Mouse (Mus musculus): ENCODE results near the gene 2810004N23Rik. TPM values are rescaled to one million over a fixed set of nuclear protein-coding genes. Genes with fewer than 3 reads are reported as not detected.

2810004N23Rik gene
- polyA plus RNA-seq, 1 experiment from 2014 or later: 16.8 TPM

DNA sequence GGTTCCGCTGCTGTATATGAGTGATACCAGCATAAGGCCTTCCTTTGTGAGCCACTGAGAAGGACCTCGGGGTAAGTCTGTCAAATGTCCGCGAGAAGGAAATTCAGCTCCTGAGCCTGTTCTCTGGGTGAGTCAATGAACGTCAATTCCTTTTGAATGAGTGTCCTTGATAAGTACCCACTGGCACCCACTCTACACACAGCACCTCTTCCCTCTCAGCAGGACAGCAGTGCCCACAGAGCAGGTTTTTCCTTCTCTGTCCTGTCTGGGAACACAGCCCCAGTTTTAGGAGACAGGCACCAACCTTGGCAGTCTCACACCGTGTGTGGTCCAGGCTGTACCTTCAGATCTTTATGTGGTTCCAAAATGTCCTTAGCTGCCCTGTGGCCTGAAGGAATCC is 31.0 kb downstream of the 2810004N23Rik start:
- Histone ChIP-seq H3K4me1 (ENCODE audit: insufficient read depth) (peaks cover 3% of the 10 kb centered on the region; the same call in 1 of the 2 replicates), H3K4me2 (ENCODE audit: low read depth, low read length) (no peak overlapping the region), H3K9ac (replicated peaks) (no peak overlapping the region), H3K27ac (ENCODE audit: low read depth) (no peak overlapping the region), H3K4me3 (ENCODE audit: low read depth, low read length) (no peak overlapping the region), H3K9me3 (ENCODE audit: low read length) (no peaks in the 10 kb centered on the region), H3K36me3 (replicated peaks; ENCODE audit: insufficient read depth, low read length) (no peaks in the 10 kb centered on the region), H3K27me3 (ENCODE audit: insufficient read depth, low read length) (no peaks in the 10 kb centered on the region)
- no peak for DNase-seq
- no peak for ATAC-seq
- 79% methylated on average over 6 of the region's 6 CpGs for WGBS (ENCODE audit: insufficient replicate concordance)
- TF ChIP-seq CTCF (IDR thresholded peaks at IDR 0.05; ENCODE audit: low read depth) (no peak), EP300 (IDR thresholded peaks at IDR 0.05; ENCODE audit: low read depth) (no peak)

DNA sequence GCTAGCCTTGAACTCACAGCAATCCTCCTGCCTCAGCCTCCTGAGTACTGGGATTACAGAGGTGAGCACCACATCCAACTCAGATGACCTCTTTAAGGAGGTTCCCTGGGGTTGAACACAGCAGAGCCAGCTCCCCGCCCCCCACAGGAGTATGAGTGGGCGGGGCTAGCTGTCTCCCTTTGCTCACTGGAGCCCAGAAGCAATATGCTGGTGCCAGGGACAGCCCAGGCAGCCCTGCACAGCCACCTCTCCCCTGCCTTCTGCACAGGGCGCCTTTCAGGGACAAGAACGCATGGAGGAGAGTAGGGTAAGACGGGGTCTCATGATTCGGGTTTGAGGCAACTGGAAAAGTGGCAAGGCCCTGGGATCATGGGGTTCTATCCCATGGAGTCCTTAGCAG is 31.4 kb downstream of the 2810004N23Rik start:
- Histone ChIP-seq H3K36me3 (replicated peaks; ENCODE audit: insufficient read depth, low read length) (no peaks in the 10 kb centered on the region), H3K4me3 (ENCODE audit: low read depth, low read length) (no peak overlapping the region), H3K4me2 (ENCODE audit: low read depth, low read length) (no peak overlapping the region), H3K4me1 (ENCODE audit: insufficient read depth) (peaks cover 3% of the 10 kb centered on the region; the same call in 1 of the 2 replicates), H3K9me3 (ENCODE audit: low read length) (no peaks in the 10 kb centered on the region), H3K27ac (ENCODE audit: low read depth) (no peak overlapping the region), H3K9ac (replicated peaks) (no peak overlapping the region), H3K27me3 (ENCODE audit: insufficient read depth, low read length) (no peaks in the 10 kb centered on the region)
- DNase-seq (no peak), ATAC-seq (no peak)
- WGBS (ENCODE audit: insufficient replicate concordance): 78% methylated on average over 6 of the region's 6 CpGs
- TF ChIP-seq EP300 (IDR thresholded peaks at IDR 0.05; ENCODE audit: low read depth) (no peak), CTCF (IDR thresholded peaks at IDR 0.05; ENCODE audit: low read depth) (no peak)

DNA sequence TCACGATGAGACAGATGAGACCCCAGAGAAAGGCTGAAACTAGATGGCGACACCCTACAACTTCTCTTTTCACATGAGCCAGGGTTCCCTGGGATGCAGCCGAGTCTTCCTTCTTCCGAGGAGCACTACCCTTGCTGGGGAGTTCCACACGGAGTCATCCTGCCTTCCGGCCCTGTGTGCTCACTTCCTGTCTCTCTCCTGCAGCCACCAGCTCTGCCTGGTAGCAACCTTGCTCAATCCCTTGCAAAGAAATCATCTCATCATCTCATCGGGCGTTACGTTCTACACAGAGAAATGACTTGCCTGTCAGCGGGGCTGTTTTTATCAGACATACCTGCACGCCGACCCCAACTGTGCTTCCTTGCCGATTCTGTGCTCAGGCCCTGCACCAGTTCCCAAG is 32.9 kb downstream of the 2810004N23Rik start:
- H3K4me3 ChIP-seq (ENCODE audit: low read depth, low read length): no peak overlapping the region
- 47% methylated on average over 13 of the region's 13 CpGs for WGBS (ENCODE audit: insufficient replicate concordance)
- no peak for TF ChIP-seq EP300 (IDR thresholded peaks at IDR 0.05; ENCODE audit: low read depth)
- TF ChIP-seq CTCF (IDR thresholded peaks at IDR 0.05; ENCODE audit: low read depth): no peak
- DNase-seq: no peak
- H3K36me3 ChIP-seq (replicated peaks; ENCODE audit: insufficient read depth, low read length): no peaks in the 10 kb centered on the region
- H3K9me3 ChIP-seq (ENCODE audit: low read length): no peaks in the 10 kb centered on the region
- H3K4me1 ChIP-seq (ENCODE audit: insufficient read depth): peaks cover 3% of the 10 kb centered on the region; the same call in 1 of the 2 replicates
- 0 out of 2 replicates have a peak overlapping the region, but pooled peaks have one; percentile 29 for H3K27ac ChIP-seq (ENCODE audit: low read depth)
- H3K27me3 ChIP-seq (ENCODE audit: insufficient read depth, low read length): no peaks in the 10 kb centered on the region
- H3K9ac ChIP-seq (replicated peaks): no peak overlapping the region
- 0 out of 2 replicates have a peak overlapping the region, but pooled peaks have one; percentile 9 for H3K4me2 ChIP-seq (ENCODE audit: low read depth, low read length)
- no peak for ATAC-seq

DNA sequence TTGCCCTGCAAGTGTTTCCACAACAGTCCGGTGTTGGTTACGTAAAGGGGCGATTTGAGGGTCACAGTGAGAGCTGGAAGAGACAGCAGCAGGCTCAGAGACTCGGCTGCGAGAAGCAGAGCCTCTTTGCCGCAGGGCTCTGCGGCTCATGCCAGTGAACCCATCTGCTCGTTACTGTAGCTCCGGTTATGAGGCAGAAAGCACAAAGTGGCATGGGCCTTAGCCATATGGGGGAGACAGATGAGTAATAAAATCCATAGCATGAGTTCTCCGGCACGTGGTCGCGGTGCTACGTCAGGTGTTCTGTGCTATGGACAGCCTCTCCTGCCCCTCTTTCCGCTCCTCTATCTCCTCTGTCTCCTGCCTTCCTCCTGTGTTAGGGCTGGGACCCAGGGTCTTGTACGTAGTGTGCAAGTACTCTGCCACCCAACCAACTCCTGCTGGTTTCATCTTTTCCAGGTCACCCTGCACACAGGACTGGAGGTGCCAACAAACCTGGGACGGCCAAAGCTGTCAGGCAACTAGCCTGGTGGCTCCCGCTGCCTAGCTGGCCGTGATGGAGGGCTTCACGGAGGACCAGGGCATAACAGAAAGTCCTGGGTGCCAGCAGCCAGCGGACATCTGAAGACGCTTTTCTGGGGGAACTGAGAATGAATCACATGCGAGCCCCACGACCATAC is 34.2 kb downstream of the 2810004N23Rik start:
- TF ChIP-seq EP300 (IDR thresholded peaks at IDR 0.05; ENCODE audit: low read depth) (no peak), CTCF (IDR thresholded peaks at IDR 0.05; ENCODE audit: low read depth) (no peak)
- Histone ChIP-seq H3K27ac (ENCODE audit: low read depth) (no peak overlapping the region), H3K9ac (replicated peaks) (no peak overlapping the region), H3K4me2 (ENCODE audit: low read depth, low read length) (no peak overlapping the region), H3K4me1 (ENCODE audit: insufficient read depth) (peaks cover 3% of the 10 kb centered on the region; the same call in 1 of the 2 replicates), H3K27me3 (ENCODE audit: insufficient read depth, low read length) (no peaks in the 10 kb centered on the region), H3K36me3 (replicated peaks; ENCODE audit: insufficient read depth, low read length) (no peaks in the 10 kb centered on the region), H3K9me3 (ENCODE audit: low read length) (no peaks in the 10 kb centered on the region), H3K4me3 (ENCODE audit: low read depth, low read length) (no peak overlapping the region)
- DNase-seq (no peak), ATAC-seq (no peak)
- 78% methylated on average over 24 of the region's 24 CpGs for WGBS (ENCODE audit: insufficient replicate concordance)

DNA sequence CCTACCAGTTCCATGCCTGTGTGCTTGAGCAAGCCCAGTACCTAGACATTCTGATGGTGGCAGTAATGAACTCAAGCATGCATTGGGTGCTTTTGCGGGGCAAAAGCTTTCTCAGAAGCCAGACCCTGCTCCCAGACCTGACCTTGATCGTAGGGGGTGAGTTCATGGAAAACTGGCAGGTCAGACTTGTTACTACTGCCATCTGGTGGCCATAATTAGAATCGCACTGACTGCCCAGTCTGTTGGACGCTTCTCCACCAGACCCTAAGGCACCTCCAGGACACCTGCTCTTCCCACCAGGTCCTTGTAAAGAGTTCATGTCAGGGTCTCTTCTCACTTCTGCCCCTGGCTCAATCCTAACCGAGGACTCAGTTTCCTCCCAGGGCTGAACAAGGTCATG is 35.5 kb downstream of the 2810004N23Rik start:
- DNase-seq (peak; percentile 64), ATAC-seq (peak; percentile 35; the same call in 1 of the 2 replicates)
- H3K27me3 ChIP-seq (ENCODE audit: insufficient read depth, low read length): no peaks in the 10 kb centered on the region
- H3K4me2 ChIP-seq (ENCODE audit: low read depth, low read length): no peak overlapping the region
- no peaks in the 10 kb centered on the region for H3K9me3 ChIP-seq (ENCODE audit: low read length)
- no peak overlapping the region for H3K27ac ChIP-seq (ENCODE audit: low read depth)
- no peaks in the 10 kb centered on the region for H3K36me3 ChIP-seq (replicated peaks; ENCODE audit: insufficient read depth, low read length)
- H3K9ac ChIP-seq (replicated peaks): no peak overlapping the region
- TF ChIP-seq EP300 (IDR thresholded peaks at IDR 0.05; ENCODE audit: low read depth) (no peak), CTCF (IDR thresholded peaks at IDR 0.05; ENCODE audit: low read depth) (peak; percentile 90)
- H3K4me1 ChIP-seq (ENCODE audit: insufficient read depth): peaks cover 3% of the 10 kb centered on the region; the same call in 1 of the 2 replicates
- 3% methylated on average over 5 of the region's 5 CpGs for whole genome bisulfite sequencing (ENCODE audit: insufficient replicate concordance)
- no peak overlapping the region for H3K4me3 ChIP-seq (ENCODE audit: low read depth, low read length)

DNA sequence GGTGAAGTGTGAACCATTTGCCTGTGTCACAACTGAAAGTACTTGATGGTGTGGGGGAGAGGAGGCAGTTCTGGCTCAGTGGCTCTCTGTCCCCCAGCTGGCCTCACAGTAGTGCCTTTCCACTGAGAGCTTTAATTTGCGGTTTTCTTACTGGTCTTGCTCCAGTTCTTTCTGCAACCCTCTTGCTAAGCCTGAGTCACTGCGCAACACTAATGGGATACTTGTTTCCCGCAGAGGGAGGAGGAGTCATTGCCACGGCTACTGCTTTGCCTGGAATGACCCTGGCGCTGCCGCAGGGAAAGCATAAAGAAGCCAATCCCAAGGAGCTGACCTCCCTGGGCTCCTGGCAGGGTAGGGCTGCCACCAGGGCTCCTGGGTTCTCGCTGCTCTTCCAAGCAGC is 36.3 kb downstream of the 2810004N23Rik start:
- Histone ChIP-seq H3K27me3 (ENCODE audit: insufficient read depth, low read length) (no peaks in the 10 kb centered on the region), H3K27ac (ENCODE audit: low read depth) (no peak overlapping the region), H3K36me3 (replicated peaks; ENCODE audit: insufficient read depth, low read length) (no peaks in the 10 kb centered on the region), H3K4me1 (ENCODE audit: insufficient read depth) (peaks cover 3% of the 10 kb centered on the region; the same call in 1 of the 2 replicates), H3K4me3 (ENCODE audit: low read depth, low read length) (no peak overlapping the region), H3K9ac (replicated peaks) (no peak overlapping the region), H3K4me2 (ENCODE audit: low read depth, low read length) (no peak overlapping the region), H3K9me3 (ENCODE audit: low read length) (no peaks in the 10 kb centered on the region)
- ATAC-seq (0 out of 2 replicates have a peak, but pooled peaks have one; percentile 12), DNase-seq (no peak)
- no peak for TF ChIP-seq EP300 (IDR thresholded peaks at IDR 0.05; ENCODE audit: low read depth)
- TF ChIP-seq CTCF (IDR thresholded peaks at IDR 0.05; ENCODE audit: low read depth): no peak
- WGBS (ENCODE audit: insufficient replicate concordance): 31% methylated on average over 7 of the region's 7 CpGs
